Mouse (Mus musculus) midbrain, embryonic 10.5 days (tissue): ENCODE results near the gene Drc1. TPM values are rescaled to one million over a fixed set of nuclear protein-coding genes. Genes with fewer than 3 reads are reported as not detected.

Experiments
- DNase-seq: peaks from one replicate; pipeline ENCODE4 v3.0.0-alpha.2; 2017; ENCODE audit warnings: low spot score
- H3K27ac ChIP-seq: fragments of 300-500 bp; sonication (generic); replicated peaks from 2 replicates; pipeline ENCODE4 v1.5.1; 2016; ENCODE audit warnings: mild to moderate bottlenecking
- H3K27me3 ChIP-seq: fragments of 300-500 bp; sonication (generic); 2 replicates; pipeline ENCODE4 v1.6.1; 2016; ENCODE audit warnings: low read depth, mild to moderate bottlenecking; ENCODE audit not compliant: poor library complexity, severe bottlenecking
- H3K36me3 ChIP-seq: fragments of 300-500 bp; sonication (generic); 2 replicates; pipeline ENCODE4 v1.6.1; 2016; ENCODE audit warnings: mild to moderate bottlenecking, moderate library complexity
- H3K4me1 ChIP-seq: fragments of 300-500 bp; sonication (generic); 2 replicates; pipeline ENCODE4 v1.6.1; 2016
- H3K4me3 ChIP-seq: fragments of 300-500 bp; sonication (generic); 2 replicates; pipeline ENCODE4 v1.5.1; 2016; ENCODE audit warnings: mild to moderate bottlenecking, moderate library complexity
- H3K9me3 ChIP-seq: fragments of 300-500 bp; sonication (generic); replicated peaks from 2 replicates; pipeline ENCODE4 v1.6.1; 2016; ENCODE audit warnings: mild to moderate bottlenecking
- WGBS: fragments of 180-500 bp; shearing (Covaris S2); methylation state at CpG from one replicate; pipeline ENCODE4 v1.1.7; 2016; 5-methylcytosine and 5-hydroxymethylcytosine counted together
- polyA plus RNA-seq: library from polyadenylated mRNA; unstranded; fragments of >200 nt; fragmentation: Nextera tagmentation; extraction: Ambion mirVana; gene quantifications from 2 replicates; pipeline ENCODE4 v1.2.1, GENCODE M21; 2016

Gene Drc1
- polyA plus RNA-seq, 1 experiment from 2014 or later: 0.64 TPM

GRCm38 (mm10) chr5:30255567-30256354, 25.4 kb upstream of the Drc1 start:
- Histone ChIP-seq H3K4me1 (no peaks in the 10 kb centered on the region), H3K4me3 (no peak overlapping the region), H3K27me3 (no peaks in the 10 kb centered on the region), H3K36me3 (peaks cover 71% of the 10 kb centered on the region), H3K27ac (no peak overlapping the region), H3K9me3 (no peaks in the 10 kb centered on the region)
- 88% methylated on average over 12 of the region's 12 CpGs for WGBS
- DNase-seq: no peak

GRCm38 (mm10) chr5:30258776-30259175, 22.4 kb upstream of the Drc1 start:
- H3K9me3 ChIP-seq: no peaks in the 10 kb centered on the region
- H3K27ac ChIP-seq: no peak overlapping the region
- H3K4me1 ChIP-seq: no peaks in the 10 kb centered on the region
- no peaks in the 10 kb centered on the region for H3K27me3 ChIP-seq
- H3K36me3 ChIP-seq: peaks cover 79% of the 10 kb centered on the region
- no peak for DNase-seq
- H3K4me3 ChIP-seq: no peak overlapping the region
- WGBS: 94% methylated on average over 7 of the region's 7 CpGs

DNA sequence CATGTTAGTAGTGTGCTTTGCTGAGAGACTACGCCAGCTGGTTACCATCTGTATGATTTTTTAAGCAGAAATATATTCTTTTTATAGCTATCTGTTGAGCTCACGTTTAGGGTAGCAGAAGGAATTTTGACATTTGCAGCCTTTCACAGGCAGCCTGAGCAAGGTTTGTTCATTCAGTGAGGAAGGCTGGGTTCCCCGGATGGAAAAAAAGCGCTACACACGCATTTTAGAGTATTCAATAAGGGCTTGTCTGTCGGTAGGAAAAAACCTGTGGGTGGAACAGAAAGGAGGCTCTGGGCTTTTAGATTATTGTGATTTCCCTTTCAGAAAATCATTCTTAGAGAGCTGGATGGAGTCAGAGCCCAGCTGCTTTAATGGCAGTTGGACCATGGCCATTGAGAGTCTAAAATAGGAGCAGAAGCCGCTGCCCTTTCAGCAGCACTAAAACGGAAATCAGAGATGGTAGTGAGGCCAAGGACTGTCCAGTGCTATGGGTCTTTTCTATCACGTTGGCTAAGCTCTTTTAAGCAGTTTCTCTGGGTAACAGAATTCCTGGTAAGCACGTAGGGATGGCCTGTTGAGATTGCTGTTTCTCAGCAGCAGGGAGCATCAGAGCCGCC, 10.5 kb upstream of the Drc1 start:
- no peaks in the 10 kb centered on the region for H3K9me3 ChIP-seq
- WGBS: 86% methylated on average over 11 of the region's 11 CpGs
- H3K36me3 ChIP-seq: peaks cover 26% of the 10 kb centered on the region
- H3K4me3 ChIP-seq: no peak overlapping the region
- H3K27me3 ChIP-seq: no peaks in the 10 kb centered on the region
- no peak overlapping the region for H3K27ac ChIP-seq
- H3K4me1 ChIP-seq: 0 out of 2 replicates have a peak, but pooled peaks cover 5% of the 10 kb centered on the region
- DNase-seq: no peak

DNA sequence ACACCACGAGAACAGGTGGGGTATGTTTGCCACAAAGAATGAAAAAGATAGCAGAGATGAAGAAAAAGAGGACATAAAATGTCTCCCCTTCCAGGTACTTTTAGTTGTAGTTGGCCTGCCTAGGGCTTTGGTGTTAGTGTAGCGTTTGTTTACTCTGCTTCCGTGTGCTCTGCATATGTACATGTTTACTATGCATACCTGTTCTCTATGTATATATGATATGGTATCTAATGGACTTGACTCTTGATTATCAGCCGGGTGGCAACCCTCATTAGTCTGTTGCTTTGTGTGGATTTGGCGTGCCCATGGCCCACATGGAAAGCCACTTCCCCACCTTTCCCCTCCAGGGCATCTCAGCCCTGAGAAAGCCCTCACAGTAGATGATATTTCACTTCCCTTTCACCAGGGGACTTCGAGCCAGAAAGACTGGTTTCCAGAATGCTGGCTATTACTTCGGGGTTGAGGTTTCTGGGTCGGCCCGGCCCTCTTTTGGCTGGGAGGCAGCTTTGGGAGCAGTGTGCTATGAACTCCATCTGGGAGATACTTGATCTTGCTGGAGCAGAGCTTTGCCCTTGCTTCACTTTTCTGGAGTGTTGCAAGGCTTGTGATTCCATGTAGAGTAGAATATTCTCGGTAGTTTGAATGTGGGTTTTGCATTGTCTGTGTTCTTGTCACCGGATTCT, 9.4 kb upstream of the Drc1 start:
- no peaks in the 10 kb centered on the region for H3K27me3 ChIP-seq
- H3K9me3 ChIP-seq: no peaks in the 10 kb centered on the region
- H3K27ac ChIP-seq: no peak overlapping the region
- DNase-seq: no peak
- WGBS: 92% methylated on average over 11 of the region's 11 CpGs
- H3K4me1 ChIP-seq: 0 out of 2 replicates have a peak, but pooled peaks cover 5% of the 10 kb centered on the region
- H3K4me3 ChIP-seq: no peak overlapping the region
- peaks cover 15% of the 10 kb centered on the region for H3K36me3 ChIP-seq

DNA sequence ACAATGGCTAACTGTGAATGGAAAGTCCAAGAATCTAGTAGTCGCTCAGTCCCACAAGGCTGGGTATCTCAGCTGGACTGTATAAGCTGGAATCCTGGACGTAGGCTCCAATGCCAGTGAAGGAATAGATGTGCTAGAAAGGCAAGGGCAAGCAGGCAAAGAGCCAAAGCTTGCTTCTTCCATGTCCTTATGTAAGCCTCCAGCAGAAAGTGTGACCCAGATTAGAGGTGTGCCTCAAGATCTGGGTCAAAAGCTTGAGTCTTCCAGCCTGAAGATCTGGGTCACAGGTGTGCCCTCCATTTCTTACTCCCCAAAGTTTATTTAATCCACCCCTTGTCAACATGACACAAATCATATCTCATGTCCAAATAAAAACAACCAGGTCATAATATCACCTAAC, 4.8 kb upstream of the Drc1 start:
- no peaks in the 10 kb centered on the region for H3K36me3 ChIP-seq
- peaks cover 13% of the 10 kb centered on the region for H3K4me1 ChIP-seq
- no peak for DNase-seq
- H3K27me3 ChIP-seq: no peaks in the 10 kb centered on the region
- H3K9me3 ChIP-seq: no peaks in the 10 kb centered on the region
- H3K4me3 ChIP-seq: no peak overlapping the region
- 95% methylated on average over 2 of the region's 2 CpGs for WGBS
- H3K27ac ChIP-seq: no peak overlapping the region

- H3K27me3 ChIP-seq: no peaks in the 10 kb centered on the region; the same call in 1 of the 2 replicates
- WGBS: 78% methylated on average over 3 of the region's 3 CpGs
- H3K4me1 ChIP-seq: peaks cover 16% of the 10 kb centered on the region
- no peak overlapping the region for H3K27ac ChIP-seq
- no peaks in the 10 kb centered on the region for H3K36me3 ChIP-seq
- no peak for DNase-seq
- no peaks in the 10 kb centered on the region for H3K9me3 ChIP-seq
- H3K4me3 ChIP-seq: no peak overlapping the region
Measured at GRCm38 (mm10) chr5:30278952-30279351, 2.2 kb upstream of the Drc1 start.

- no peak overlapping the region for H3K27ac ChIP-seq
- peaks cover 16% of the 10 kb centered on the region for H3K4me1 ChIP-seq
- H3K4me3 ChIP-seq: no peak overlapping the region
- H3K9me3 ChIP-seq: no peaks in the 10 kb centered on the region
- DNase-seq: no peak
- 94% methylated on average over 4 of the region's 4 CpGs for WGBS
- H3K36me3 ChIP-seq: no peaks in the 10 kb centered on the region
- H3K27me3 ChIP-seq: no peaks in the 10 kb centered on the region; the same call in 1 of the 2 replicates
Measured at GRCm38 (mm10) chr5:30279446-30279845, 1.7 kb upstream of the Drc1 start.

DNA sequence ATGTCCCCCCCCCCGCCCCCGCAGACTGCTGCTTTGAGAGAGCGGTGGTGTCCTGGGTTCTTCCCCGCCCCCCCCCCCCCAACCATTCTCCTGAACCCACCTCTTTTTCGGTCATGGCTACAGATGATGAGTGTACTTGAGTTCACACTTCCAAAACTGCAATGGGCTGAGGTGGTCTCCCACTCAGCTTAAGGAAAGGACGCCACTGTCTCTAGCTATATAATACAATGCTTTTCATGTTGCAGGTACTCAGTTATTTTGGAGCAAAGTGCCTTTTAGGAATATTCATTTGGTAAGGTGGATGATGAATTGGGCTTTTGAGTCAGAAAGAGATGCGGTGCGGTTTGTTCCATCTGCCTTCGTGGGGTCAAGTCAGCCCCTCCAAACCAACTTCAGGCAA, 324 bp upstream of the Drc1 start:
- Histone ChIP-seq H3K27ac (0 out of 2 replicates have a peak overlapping the region, but pooled peaks have one; percentile 70), H3K9me3 (peaks cover 7% of the 10 kb centered on the region), H3K36me3 (no peaks in the 10 kb centered on the region), H3K27me3 (no peaks in the 10 kb centered on the region; the same call in 1 of the 2 replicates), H3K4me1 (peaks cover 11% of the 10 kb centered on the region), H3K4me3 (peak overlapping the region; percentile 64)
- DNase-seq: no peak
- WGBS: 42% methylated on average over 9 of the region's 9 CpGs

DNA sequence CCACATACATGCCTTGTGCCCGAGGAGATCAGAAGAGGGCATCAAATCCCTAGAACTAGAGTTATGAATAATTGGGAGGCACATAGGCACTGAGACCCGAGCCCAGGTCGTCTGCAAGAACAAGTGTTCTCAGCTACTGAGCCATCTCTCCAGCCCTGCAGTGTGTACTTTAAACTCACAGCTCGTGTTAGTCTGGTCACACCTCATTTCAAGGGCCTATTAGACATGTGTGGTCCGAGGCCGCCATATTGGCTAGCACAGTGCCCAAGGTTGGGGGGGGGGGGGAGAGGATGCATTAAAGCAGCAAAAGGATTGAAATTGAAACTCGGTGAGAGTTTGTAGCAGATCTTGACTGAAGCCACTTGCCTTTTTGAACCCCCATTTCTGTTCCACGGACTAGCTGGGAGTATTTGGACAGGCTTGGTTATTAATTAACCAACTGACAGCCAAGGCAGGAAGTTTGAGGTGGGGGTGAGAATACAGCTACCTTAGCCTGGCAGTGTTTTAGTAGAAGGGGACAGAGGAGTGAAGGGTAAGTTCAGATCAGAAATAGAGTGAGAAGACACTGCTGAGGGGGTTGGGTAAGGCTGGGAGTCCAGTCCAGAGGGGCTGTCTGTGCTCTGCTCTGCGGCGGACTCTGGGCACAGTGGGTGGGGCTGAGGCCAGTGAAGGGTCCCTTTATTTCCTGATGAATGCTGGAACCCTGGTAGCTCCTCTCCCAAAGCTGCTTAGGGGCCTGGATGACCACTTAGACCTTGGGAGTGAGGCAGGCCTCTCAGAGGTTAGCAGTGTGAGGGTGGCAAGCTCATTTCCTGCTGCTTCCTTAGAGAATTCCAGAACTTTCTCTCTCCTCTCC, 5.0 kb downstream of the Drc1 start:
- H3K9me3 ChIP-seq: peaks cover 7% of the 10 kb centered on the region
- no peaks in the 10 kb centered on the region for H3K36me3 ChIP-seq
- DNase-seq: no peak
- peaks cover 8% of the 10 kb centered on the region for H3K4me1 ChIP-seq
- H3K27ac ChIP-seq: no peak overlapping the region
- H3K27me3 ChIP-seq: no peaks in the 10 kb centered on the region; the same call in 1 of the 2 replicates
- no peak overlapping the region for H3K4me3 ChIP-seq
- WGBS: 89% methylated on average over 10 of the region's 10 CpGs

- H3K4me1 ChIP-seq: 0 out of 2 replicates have a peak, but pooled peaks cover 2% of the 10 kb centered on the region
- no peak overlapping the region for H3K4me3 ChIP-seq
- H3K9me3 ChIP-seq: peaks cover 7% of the 10 kb centered on the region
- H3K27me3 ChIP-seq: no peaks in the 10 kb centered on the region; the same call in 1 of the 2 replicates
- H3K27ac ChIP-seq: no peak overlapping the region
- 77% methylated on average over 9 of the region's 9 CpGs for WGBS
- no peak for DNase-seq
- H3K36me3 ChIP-seq: no peaks in the 10 kb centered on the region
Measured at GRCm38 (mm10) chr5:30287106-30287882, 6.1 kb downstream of the Drc1 start.

DNA sequence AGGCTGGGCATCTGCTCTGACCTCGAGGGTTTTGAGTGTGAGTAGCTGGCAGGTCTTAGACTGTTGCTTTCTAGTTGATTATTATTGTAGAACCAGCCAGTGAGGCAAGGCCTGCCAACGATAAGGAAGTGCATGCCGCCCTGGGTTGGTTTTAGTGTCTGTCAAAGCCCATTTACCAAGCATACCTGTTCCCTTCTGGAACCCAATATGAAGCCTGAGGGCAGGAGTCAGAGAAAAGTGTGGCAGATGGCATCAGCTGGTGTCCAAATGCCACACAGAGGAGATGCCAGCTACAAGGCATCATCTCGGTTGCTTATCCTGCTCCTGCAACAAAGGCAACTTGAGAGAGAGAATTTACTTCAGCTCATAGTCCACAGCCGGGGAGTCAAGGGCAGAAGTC, 59.6 kb downstream of the Drc1 start:
- Histone ChIP-seq H3K27ac (no peak overlapping the region), H3K27me3 (peaks cover 24% of the 10 kb centered on the region), H3K4me3 (no peak overlapping the region), H3K36me3 (no peaks in the 10 kb centered on the region), H3K4me1 (peaks cover 8% of the 10 kb centered on the region), H3K9me3 (no peaks in the 10 kb centered on the region)
- 83% methylated on average over 5 of the region's 5 CpGs for WGBS
- no peak for DNase-seq
